Comparison of ENCODE assay signal across 8 mouse cellular contexts in genomic region chr4:44167397-44168121, GRCm38 (mm10).
A peak's percentile ranks its signal among the peaks of the same experiment; 100 is the strongest.
DNase-seq lines count a peak whose midpoint lies in the region; ATAC-seq and TF ChIP-seq lines count a peak whose summit lies in the region.

No protein-coding gene starts in this region.

- H3K79me3 ChIP-seq in C2C12 (ENCODE audit: low read depth), result peaks cover 38% of the 10 kb centered on the region

- H3K9ac ChIP-seq in heart, embryonic 13.5 days, result peak overlapping the region; percentile 95
- H3K9ac ChIP-seq in liver, embryonic 12.5 days, result peak overlapping the region; percentile 92
- H3K9ac ChIP-seq in stomach, embryonic 15.5 days, result peak overlapping the region; percentile 83

- no peaks in the 10 kb centered on the region for H3K36me3 ChIP-seq in C2C12 (ENCODE audit: control insufficient read depth, insufficient read depth)
- H3K36me3 ChIP-seq in erythroblast, embryonic 14.5 days (ENCODE audit: control insufficient read depth), result peaks cover 13% of the 10 kb centered on the region
- H3K36me3 ChIP-seq in heart, embryonic 13.5 days, result no peaks in the 10 kb centered on the region
- no peaks in the 10 kb centered on the region for H3K36me3 ChIP-seq in liver, embryonic 12.5 days
- no peaks in the 10 kb centered on the region for H3K36me3 ChIP-seq in stomach, embryonic 15.5 days

- H3K9me3 ChIP-seq in erythroblast, embryonic 14.5 days (ENCODE audit: control insufficient read depth, low read length), result no peaks in the 10 kb centered on the region
- H3K9me3 ChIP-seq in heart, embryonic 13.5 days, result no peaks in the 10 kb centered on the region
- no peaks in the 10 kb centered on the region for H3K9me3 ChIP-seq in liver, embryonic 12.5 days (replicated peaks)
- no peaks in the 10 kb centered on the region for H3K9me3 ChIP-seq in stomach, embryonic 15.5 days

- H3K4me1 ChIP-seq in erythroblast, embryonic 14.5 days (ENCODE audit: control insufficient read depth), result peaks cover 51% of the 10 kb centered on the region
- H3K4me1 ChIP-seq in heart, embryonic 13.5 days, result peaks cover 50% of the 10 kb centered on the region
- peaks cover 52% of the 10 kb centered on the region for H3K4me1 ChIP-seq in liver, embryonic 12.5 days
- peaks cover 18% of the 10 kb centered on the region; the same call in 1 of the 2 replicates for H3K4me1 ChIP-seq in stomach, embryonic 15.5 days

- peak overlapping the region; percentile 64 for H3K4me3 ChIP-seq in C2C12 (ENCODE audit: insufficient read depth, poor library complexity, severe bottlenecking)
- peak overlapping the region; percentile 94 for H3K4me3 ChIP-seq in erythroblast, embryonic 14.5 days (replicated peaks)
- peak overlapping the region; percentile 89 for H3K4me3 ChIP-seq in heart, embryonic 13.5 days
- H3K4me3 ChIP-seq in liver, embryonic 12.5 days, result peak overlapping the region; percentile 86
- peak overlapping the region; percentile 81 for H3K4me3 ChIP-seq in stomach, embryonic 15.5 days (replicated peaks)

- peak; percentile 26 for TF ChIP-seq CTCF in C2C12 (IDR thresholded peaks at IDR 0.05; ENCODE audit: control insufficient read depth, insufficient read depth, insufficient read length)
- 0 out of 2 replicates have a peak, but pooled peaks have one; percentile 1 for TF ChIP-seq CTCF in brain, embryonic 14.5 days (IDR thresholded peaks at IDR 0.05; ENCODE audit: borderline replicate concordance, extremely low read depth, insufficient read depth, insufficient read length)

- WGBS in heart, embryonic 13.5 days, result under 1% methylated on average over 85 of the region's 95 CpGs
- WGBS in liver, embryonic 12.5 days (ENCODE audit: insufficient replicate concordance), result under 1% methylated on average over 70 of the region's 95 CpGs
- under 1% methylated on average over 83 of the region's 95 CpGs for WGBS in stomach, embryonic 15.5 days

- peak overlapping the region; percentile 76 for H3K4me2 ChIP-seq in heart, embryonic 13.5 days
- H3K4me2 ChIP-seq in liver, embryonic 12.5 days, result peak overlapping the region; percentile 79
- peak overlapping the region; percentile 51 for H3K4me2 ChIP-seq in stomach, embryonic 15.5 days

- peak; percentile 98 for DNase-seq in brain, embryonic 14.5 days (ENCODE audit: low read depth)
- DNase-seq in kidney, postnatal 10 days, result peak; percentile 93
- DNase-seq in natural killer cell, adult 2 months (ENCODE audit: low spot score in 2 of 2), result peak; percentile 84 to 89

- peak; percentile 78 for ATAC-seq in heart, embryonic 13.5 days (ENCODE audit: extremely low read depth, insufficient number of reproducible peaks, low FRiP score, low TSS enrichment)
- ATAC-seq in liver, embryonic 12.5 days, result peak; percentile 87
- peak; percentile 93 for ATAC-seq in stomach, embryonic 15.5 days (ENCODE audit: insufficient read depth, low FRiP score, low read depth)

- TF ChIP-seq POLR2A in brain, embryonic 14.5 days (IDR thresholded peaks at IDR 0.05; ENCODE audit: borderline replicate concordance, extremely low read depth, insufficient read depth, insufficient read length, poor library complexity, severe bottlenecking), result peak; percentile 92

- H3K27ac ChIP-seq in heart, embryonic 13.5 days (replicated peaks), result peak overlapping the region; percentile 99
- H3K27ac ChIP-seq in liver, embryonic 12.5 days, result peak overlapping the region; percentile 99
- peak overlapping the region; percentile 100 for H3K27ac ChIP-seq in stomach, embryonic 15.5 days

- peak overlapping the region; percentile 80 for H3ac ChIP-seq in C2C12 (ENCODE audit: control insufficient read depth, insufficient read length, low read depth)

- H3K79me2 ChIP-seq in C2C12 (ENCODE audit: control insufficient read depth, insufficient read depth), result peaks cover 47% of the 10 kb centered on the region

- no peaks in the 10 kb centered on the region for H3K27me3 ChIP-seq in C2C12 (ENCODE audit: control insufficient read depth, insufficient read depth, insufficient read length)
- no peaks in the 10 kb centered on the region for H3K27me3 ChIP-seq in erythroblast, embryonic 14.5 days (ENCODE audit: control insufficient read depth)
- no peaks in the 10 kb centered on the region for H3K27me3 ChIP-seq in heart, embryonic 13.5 days (replicated peaks)
- H3K27me3 ChIP-seq in liver, embryonic 12.5 days (replicated peaks), result no peaks in the 10 kb centered on the region
- H3K27me3 ChIP-seq in stomach, embryonic 15.5 days (replicated peaks), result no peaks in the 10 kb centered on the region

TF ChIP-seq in C2C12, 6 proteins besides CTCF, POLR2A, EP300 and RAD21:
- no peak for TF ChIP-seq FOSL1 (IDR thresholded peaks at IDR 0.05; ENCODE audit: insufficient read depth, low read length, poor library complexity, severe bottlenecking)
- TF ChIP-seq CEBPB (IDR thresholded peaks at IDR 0.05; ENCODE audit: low read depth), result no peak
- TF ChIP-seq MYOD1 (IDR thresholded peaks at IDR 0.05; ENCODE audit: control insufficient read depth, insufficient read length, low read depth), result no peak
- TF ChIP-seq MYOG (IDR thresholded peaks at IDR 0.05; ENCODE audit: control insufficient read depth, extremely low read depth, insufficient read length), result no peak
- TF ChIP-seq MAX (IDR thresholded peaks at IDR 0.05), result no peak
- no peak for TF ChIP-seq USF1 (IDR thresholded peaks at IDR 0.05; ENCODE audit: low read depth)

Comparison
In these comparisons a context has a peak if more than half of its experiments do, and no peak if none do; other contexts are left out.
1. Peak in every context shown above with its lines: DNase-seq, ATAC-seq, H3K4me3 ChIP-seq and H3K27ac ChIP-seq.